25 mouse cellular contexts compared by ENCODE assay signal in genomic region chr8:124715736-124716135, GRCm38 (mm10). TPM values are rescaled to one million over a fixed set of nuclear protein-coding genes. Genes with fewer than 3 reads are reported as not detected.
A peak's percentile ranks its signal among the peaks of the same experiment; 100 is the strongest.
DNase-seq lines count a peak whose midpoint lies in the region; ATAC-seq and TF ChIP-seq lines count a peak whose summit lies in the region.
"Had no signal": no experiment of that assay in that cellular context is flagged by ENCODE, and none has a peak within 500 bp of the region (broad histone marks: within the 10 kb centered on the region; RNA-seq: fewer than 3 reads in every experiment).

No protein-coding gene starts in this region.

- peak; percentile 10; the same call in 1 of the 2 replicates for ATAC-seq in hindbrain, postnatal 0 days
- ATAC-seq in erythroid progenitor cell, adult 5-6 weeks (replicated peaks; ENCODE audit: low FRiP score, poor library complexity, severe bottlenecking) = no peak
- ATAC-seq: activated CD4-positive, CD25-positive, alpha-beta regulatory T cell, adult 4 months; CD4-positive, CD25-positive, alpha-beta regulatory T cell, adult 4 months; forebrain, embryonic 14.5 days; forebrain, embryonic 16.5 days; Patski had no signal

- no peaks in the 10 kb centered on the region for H3K27me3 ChIP-seq in hindbrain, postnatal 0 days (ENCODE audit: insufficient read depth, low read length)
- H3K27me3 ChIP-seq in hindbrain, embryonic 10.5 days (ENCODE audit: insufficient read depth, poor library complexity, severe bottlenecking) = no peaks in the 10 kb centered on the region
- H3K27me3 ChIP-seq in liver, adult 2 months (ENCODE audit: control insufficient read depth, insufficient read depth, low read length) = no peaks in the 10 kb centered on the region
- H3K27me3 ChIP-seq: CH12.LX; embryonic facial prominence, embryonic 12.5 days; forebrain, embryonic 12.5 days; Patski had no signal

- no peaks in the 10 kb centered on the region for H3K9me3 ChIP-seq in hindbrain, postnatal 0 days (ENCODE audit: low read length)
- H3K9me3 ChIP-seq in hindbrain, embryonic 10.5 days = no peaks in the 10 kb centered on the region
- H3K9me3 ChIP-seq: embryonic facial prominence, embryonic 10.5 days; embryonic facial prominence, embryonic 12.5 days; forebrain, embryonic 10.5 days; forebrain, embryonic 12.5 days; G1E had no signal

- WGBS in hindbrain, postnatal 0 days = 88% methylated on average over 8 of the region's 8 CpGs
- 91% methylated on average over 8 of the region's 8 CpGs for WGBS in hindbrain, embryonic 10.5 days
- 50% methylated on average over 8 of the region's 8 CpGs for WGBS in liver, adult 2 months

- H3K4me3 ChIP-seq in hindbrain, postnatal 0 days (ENCODE audit: low read length) = no peak overlapping the region
- H3K4me3 ChIP-seq in hindbrain, embryonic 10.5 days = no peak overlapping the region
- H3K4me3 ChIP-seq in liver, adult 2 months (ENCODE audit: insufficient read depth, low read depth, low read length) = no peak overlapping the region
- H3K4me3 ChIP-seq: embryonic facial prominence, embryonic 10.5 days; embryonic facial prominence, embryonic 12.5 days; forebrain, embryonic 10.5 days; forebrain, embryonic 12.5 days had no signal

- H3K79me2 ChIP-seq in liver, adult 2 months (ENCODE audit: control insufficient read depth, insufficient read depth, low read length) = peaks cover 8% of the 10 kb centered on the region; the same call in 1 of the 2 replicates

- DNase-seq in hindbrain, postnatal 0 days (ENCODE audit: low spot score) = no peak
- DNase-seq in hindbrain, embryonic 10.5 days (ENCODE audit: low spot score) = no peak
- peak; percentile 81 for DNase-seq in liver, adult 2 months (ENCODE audit: extremely low read depth, low read depth, low spot score)
- DNase-seq in liver = no peak
- DNase-seq in thymus, postnatal 4 days = peak; percentile 30
- DNase-seq in thymus, adult 18-20 months = no peak
- DNase-seq in yolk sac, embryonic 10.5 days (ENCODE audit: low spot score) = peak; percentile 19
- DNase-seq: adrenal gland, adult 8-10 months; cerebellum, adult 11-12 months; cerebellum, adult 2 months; cerebellum, adult 9-10 months; cerebellum, postnatal 10 days; cerebellum, postnatal 25 days had no signal

- H3K27ac ChIP-seq in hindbrain, postnatal 0 days = no peak overlapping the region
- no peak overlapping the region for H3K27ac ChIP-seq in hindbrain, embryonic 10.5 days
- H3K27ac ChIP-seq in liver, adult 2 months (replicated peaks; ENCODE audit: insufficient read depth, low read depth, low read length) = no peak overlapping the region
- H3K27ac ChIP-seq: embryonic facial prominence, embryonic 10.5 days; embryonic facial prominence, embryonic 12.5 days; forebrain, embryonic 10.5 days; forebrain, embryonic 12.5 days had no signal

- no peak overlapping the region for H3K4me2 ChIP-seq in hindbrain, postnatal 0 days (ENCODE audit: low read depth, low read length)
- H3K4me2 ChIP-seq: embryonic facial prominence, embryonic 12.5 days; forebrain, embryonic 12.5 days had no signal

- peaks cover 29% of the 10 kb centered on the region for H3K36me3 ChIP-seq in hindbrain, postnatal 0 days (ENCODE audit: insufficient read depth, low read length)
- peaks cover 43% of the 10 kb centered on the region for H3K36me3 ChIP-seq in hindbrain, embryonic 10.5 days
- peaks cover 4% of the 10 kb centered on the region; the same call in 1 of the 2 replicates for H3K36me3 ChIP-seq in liver, adult 2 months (ENCODE audit: control insufficient read depth, insufficient read depth, low read length)

- no peak for TF ChIP-seq CTCF in hindbrain, postnatal 0 days (IDR thresholded peaks at IDR 0.05; ENCODE audit: low read depth)
- no peak for TF ChIP-seq CTCF in liver, adult 2 months (IDR thresholded peaks at IDR 0.05; ENCODE audit: low read depth, low read length)

- H3K4me1 ChIP-seq in hindbrain, postnatal 0 days (ENCODE audit: insufficient read depth, low read length) = peaks cover under 1% of the 10 kb centered on the region
- peaks cover 20% of the 10 kb centered on the region for H3K4me1 ChIP-seq in hindbrain, embryonic 10.5 days (replicated peaks)
- H3K4me1 ChIP-seq in liver, adult 2 months (ENCODE audit: control insufficient read depth, insufficient read depth, low read length) = peaks cover 7% of the 10 kb centered on the region; the same call in 1 of the 2 replicates

- H3K9ac ChIP-seq in hindbrain, postnatal 0 days (replicated peaks; ENCODE audit: low read length) = no peak overlapping the region
- H3K9ac ChIP-seq in liver, adult 2 months (ENCODE audit: low read depth, low read length) = no peak overlapping the region
- H3K9ac ChIP-seq: embryonic facial prominence, embryonic 12.5 days; forebrain, embryonic 12.5 days had no signal

- TF ChIP-seq POLR2A in liver, adult 2 months (IDR thresholded peaks at IDR 0.05; ENCODE audit: extremely low read depth, insufficient read depth, low read length) = no peak

RNA-seq across cellular contexts. Expression of gene Ttc13, which starts 6.0 kb away (rescaled TPM):
- total RNA-seq in hindbrain, postnatal 0 days (2014; rRNA removed) = 63.1 and 64.2 TPM in 2 replicates
- polyA plus RNA-seq in hindbrain, postnatal 0 days (2015; fragmentation: Nextera tagmentation; extraction: Ambion mirVana) = 57.5 and 58.6 TPM in 2 replicates
- 49.2 and 49.7 TPM in 2 replicates for polyA plus RNA-seq in hindbrain, embryonic 10.5 days (2016; fragmentation: Nextera tagmentation; extraction: Ambion mirVana)
- 24.8 and 26.3 TPM in 2 replicates for total RNA-seq in liver, adult 2 months (2014; rRNA removed)
- 11.8 and 12.3 TPM in 2 replicates for polyA plus RNA-seq in liver, adult 2 months (2012; rRNA removed)
- total RNA-seq in erythroid progenitor cell, adult 5-6 weeks (2015; ENCODE audit: low replicate concordance) = 26.3 and 34.8 TPM in 2 replicates
- total RNA-seq in erythroid progenitor cell, adult 5-6 weeks (2017; ENCODE audit: low replicate concordance) = 25.9 and 26.0 TPM in 2 replicates

RNA-seq across cellular contexts. Expression of gene Arv1, which starts 6.2 kb away (rescaled TPM):
- 11.1 and 17.5 TPM in 2 replicates for total RNA-seq in hindbrain, postnatal 0 days (2014; rRNA removed)
- 31.5 and 33.5 TPM in 2 replicates for polyA plus RNA-seq in hindbrain, postnatal 0 days (2015; fragmentation: Nextera tagmentation; extraction: Ambion mirVana)
- 34.3 and 38.1 TPM in 2 replicates for polyA plus RNA-seq in hindbrain, embryonic 10.5 days (2016; fragmentation: Nextera tagmentation; extraction: Ambion mirVana)
- total RNA-seq in liver, adult 2 months (2014; rRNA removed) = 1.7 and 2.6 TPM in 2 replicates
- 4.2 and 6.8 TPM in 2 replicates for polyA plus RNA-seq in liver, adult 2 months (2012; rRNA removed)
- total RNA-seq in erythroid progenitor cell, adult 5-6 weeks (2015; ENCODE audit: low replicate concordance) = 1.7 TPM in 1 of 2 replicates, not detected in the other
- total RNA-seq in erythroid progenitor cell, adult 5-6 weeks (2017; ENCODE audit: low replicate concordance) = 2.3 TPM in 1 of 2 replicates, not detected in the other

RNA-seq across cellular contexts. Expression of gene Fam89a, which starts 35.9 kb away (rescaled TPM):
- total RNA-seq in hindbrain, postnatal 0 days (2014; rRNA removed) = 0.25 TPM in 1 of 2 replicates, not detected in the other
- polyA plus RNA-seq in hindbrain, postnatal 0 days (2015; fragmentation: Nextera tagmentation; extraction: Ambion mirVana) = 0.45 and 0.87 TPM in 2 replicates
- 4.3 and 6.7 TPM in 2 replicates for polyA plus RNA-seq in hindbrain, embryonic 10.5 days (2016; fragmentation: Nextera tagmentation; extraction: Ambion mirVana)
- 2.8 and 5.4 TPM in 2 replicates for total RNA-seq in liver, adult 2 months (2014; rRNA removed)
- 17.4 and 40.4 TPM in 2 replicates for polyA plus RNA-seq in liver, adult 2 months (2012; rRNA removed)
- total RNA-seq in erythroid progenitor cell, adult 5-6 weeks (2015; ENCODE audit: low replicate concordance) = not detected in 2 replicates
- total RNA-seq in erythroid progenitor cell, adult 5-6 weeks (2017; ENCODE audit: low replicate concordance) = not detected in 2 replicates
- total RNA-seq: G1E had no signal
- polyA plus RNA-seq: G1E had no signal

RNA-seq across cellular contexts. Expression of gene 2310022B05Rik, which starts 52.6 kb away (rescaled TPM):
- total RNA-seq in hindbrain, postnatal 0 days (2014; rRNA removed) = 100 and 106 TPM in 2 replicates
- polyA plus RNA-seq in hindbrain, postnatal 0 days (2015; fragmentation: Nextera tagmentation; extraction: Ambion mirVana) = 27.0 and 30.2 TPM in 2 replicates
- polyA plus RNA-seq in hindbrain, embryonic 10.5 days (2016; fragmentation: Nextera tagmentation; extraction: Ambion mirVana) = 20.1 and 22.2 TPM in 2 replicates
- total RNA-seq in liver, adult 2 months (2014; rRNA removed) = 3.0 and 4.2 TPM in 2 replicates
- polyA plus RNA-seq in liver, adult 2 months (2012; rRNA removed) = 11.8 and 12.0 TPM in 2 replicates
- total RNA-seq in erythroid progenitor cell, adult 5-6 weeks (2015; ENCODE audit: low replicate concordance) = 38.6 and 42.8 TPM in 2 replicates
- total RNA-seq in erythroid progenitor cell, adult 5-6 weeks (2017; ENCODE audit: low replicate concordance) = 12.5 and 17.8 TPM in 2 replicates

Comparison
In these comparisons a context has a peak if more than half of its experiments do, and no peak if none do; other contexts are left out.
1. DNase-seq: peak in liver, adult 2 months (single experiment), thymus, postnatal 4 days (single experiment) and yolk sac, embryonic 10.5 days (single experiment); none in hindbrain, postnatal 0 days (single experiment), hindbrain, embryonic 10.5 days (single experiment), liver (single experiment) and thymus, adult 18-20 months (0 of 2).